Mouse (Mus musculus) activated CD4-positive, CD25-positive, alpha-beta regulatory T cell, adult 4 months (primary cell): Measurements from ENCODE around the gene H2-M10.6. TPM values are rescaled to one million over a fixed set of nuclear protein-coding genes. Genes with fewer than 3 reads are reported as not detected.

Source experiments
- ATAC-seq: one replicate; pipeline ENCODE4 v1.8.0; 2017
- polyA plus RNA-seq, 2 experiments: library from polyadenylated mRNA; unstranded; fragments of 100-300 nt; shearing (Covaris generic); gene quantifications; one replicate each; pipeline ENCODE4 v1.2.1; 2017

Gene H2-M10.6
- polyA plus RNA-seq, 2 experiments from 2014 or later: not detected

DNA sequence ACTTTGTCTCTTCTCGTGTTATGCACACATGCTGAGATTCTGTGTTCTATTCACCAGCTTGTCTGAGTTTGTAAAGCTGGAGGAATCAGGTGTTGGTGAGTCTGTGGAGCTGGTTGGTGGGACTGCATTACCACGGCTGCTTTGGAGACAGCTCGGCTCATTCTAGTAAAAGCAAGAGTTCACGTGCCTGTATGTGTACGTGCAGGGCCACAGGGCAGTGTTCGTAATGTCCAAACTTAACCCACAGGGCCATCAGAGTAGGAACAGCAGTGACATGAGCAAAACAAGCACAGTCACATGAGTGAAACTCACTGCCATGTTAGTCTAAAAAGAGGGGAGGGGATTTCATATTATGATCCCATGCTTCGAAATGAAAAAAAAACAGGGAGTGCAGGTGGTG, 31.7 kb downstream of the H2-M10.6 start:
- no peak for ATAC-seq

DNA sequence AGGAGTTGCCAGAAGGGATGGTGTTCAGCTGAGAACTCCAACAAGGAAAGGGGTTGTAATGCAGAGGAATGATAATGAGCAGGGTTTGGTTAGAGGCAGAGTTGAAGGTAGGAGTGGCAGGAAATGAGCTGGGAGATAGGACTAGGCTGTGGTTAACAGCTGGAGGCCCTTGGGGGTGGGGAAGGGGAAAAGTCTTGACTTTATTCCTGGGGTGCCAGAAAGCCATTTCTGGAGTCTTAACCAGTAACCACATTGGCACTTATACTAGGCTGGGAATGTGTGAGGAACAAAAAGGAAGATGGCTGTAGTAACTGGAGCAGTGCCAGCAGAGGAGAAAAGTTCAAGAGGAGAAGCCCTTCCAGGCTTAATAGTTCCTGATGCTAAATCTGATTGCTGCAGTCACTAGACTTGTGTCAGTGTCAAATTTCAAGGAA, 32.3 kb downstream of the H2-M10.6 start:
- ATAC-seq: peak; percentile 46

DNA sequence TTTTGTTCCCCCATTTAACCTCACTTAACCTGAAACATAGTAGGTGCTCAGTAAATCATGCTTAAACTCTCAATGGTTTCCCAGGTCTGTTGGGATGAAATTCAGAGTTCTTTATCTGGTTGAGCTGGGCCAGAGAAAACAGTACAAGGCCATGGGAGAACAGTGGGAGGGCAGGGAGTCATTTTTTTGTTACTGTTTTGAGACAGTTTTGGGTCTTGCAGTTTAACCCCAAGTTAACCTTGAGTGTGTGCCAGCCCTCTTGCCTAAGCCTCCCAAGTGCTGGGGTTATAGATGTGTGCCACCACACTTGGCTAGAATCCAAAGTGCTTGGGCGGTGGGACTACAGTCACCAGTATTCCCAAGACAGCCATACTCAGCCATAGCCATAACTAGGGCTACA, 32.8 kb downstream of the H2-M10.6 start:
- ATAC-seq: no peak

DNA sequence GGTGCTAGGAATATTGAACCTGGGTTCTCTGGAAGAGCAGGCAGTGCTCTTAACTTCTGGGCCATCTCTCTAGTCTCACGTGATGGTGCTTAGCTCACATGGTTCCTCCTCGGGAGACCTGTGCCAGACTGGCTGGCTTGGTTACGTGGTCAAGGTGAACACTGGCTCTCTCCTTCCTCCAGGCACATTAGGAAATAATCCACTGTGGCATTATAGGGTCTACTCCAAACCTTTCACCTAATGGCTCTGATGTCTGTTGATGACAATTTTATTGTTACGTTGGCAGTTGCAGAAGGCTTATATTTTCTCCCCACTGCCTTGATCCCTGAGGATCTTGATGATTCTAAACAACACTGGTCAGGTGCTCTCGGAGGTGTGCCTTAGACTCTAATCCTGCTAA, 36.9 kb downstream of the H2-M10.6 start:
- ATAC-seq: no peak

DNA sequence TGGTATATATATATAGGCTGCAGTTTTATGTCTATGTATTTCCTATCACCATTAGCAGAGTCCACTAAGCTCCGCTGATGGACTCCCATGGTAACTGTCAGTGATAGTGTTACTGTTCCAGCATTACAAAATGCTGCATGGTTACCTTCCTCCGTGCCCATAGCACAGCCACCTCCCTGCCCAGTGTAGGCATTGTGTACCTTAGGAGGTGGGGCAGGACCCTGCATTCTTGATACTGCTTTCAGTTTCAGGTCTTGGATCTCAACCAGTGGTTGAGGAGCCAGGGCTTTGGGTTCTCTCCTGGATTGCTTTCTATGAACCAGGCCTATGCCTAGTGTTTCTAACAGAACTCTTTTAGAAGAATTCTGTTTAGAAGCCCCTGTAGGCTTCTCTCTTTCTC, 38.0 kb downstream of the H2-M10.6 start:
- ATAC-seq: no peak

DNA sequence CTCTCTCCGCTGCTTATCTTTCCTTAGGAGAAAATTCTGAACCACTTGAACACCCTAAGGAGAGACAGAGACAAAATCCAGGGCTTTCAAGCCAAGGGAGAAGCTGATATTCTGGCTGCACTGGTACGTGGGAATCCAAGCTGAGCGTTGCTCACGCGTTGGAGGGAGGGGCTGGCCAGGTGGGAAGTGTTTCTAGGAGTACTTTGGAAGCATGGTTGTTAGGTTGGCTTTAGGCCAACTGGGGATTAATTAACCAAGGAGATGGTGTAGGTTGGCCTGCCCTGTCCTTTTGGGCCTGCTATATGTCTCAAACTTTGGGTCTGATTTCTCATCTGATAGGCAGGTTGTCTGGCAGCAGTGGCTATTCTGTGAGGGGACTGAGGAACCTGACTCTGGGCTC, 39.2 kb downstream of the H2-M10.6 start:
- ATAC-seq: no peak

DNA sequence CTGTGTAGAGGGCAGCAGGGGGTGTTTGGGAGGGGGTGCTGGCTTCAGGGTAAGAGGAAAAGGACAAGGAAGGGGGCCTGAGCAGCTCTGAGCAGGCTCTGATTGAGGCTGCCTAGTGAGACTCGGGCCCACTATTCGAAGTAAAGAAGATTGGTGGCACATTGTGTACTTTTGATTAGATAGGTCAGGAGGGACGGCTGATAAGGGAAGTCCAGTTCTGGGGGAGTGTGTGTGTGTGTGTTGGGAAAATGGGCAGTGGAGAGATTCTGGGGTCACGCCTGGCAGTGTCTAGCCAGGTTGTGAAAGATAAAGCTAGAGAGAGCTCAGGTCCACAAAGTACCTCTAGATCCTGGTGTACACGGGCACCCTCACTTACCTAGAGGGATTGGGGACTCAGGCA, 39.7 kb downstream of the H2-M10.6 start:
- no peak for ATAC-seq

DNA sequence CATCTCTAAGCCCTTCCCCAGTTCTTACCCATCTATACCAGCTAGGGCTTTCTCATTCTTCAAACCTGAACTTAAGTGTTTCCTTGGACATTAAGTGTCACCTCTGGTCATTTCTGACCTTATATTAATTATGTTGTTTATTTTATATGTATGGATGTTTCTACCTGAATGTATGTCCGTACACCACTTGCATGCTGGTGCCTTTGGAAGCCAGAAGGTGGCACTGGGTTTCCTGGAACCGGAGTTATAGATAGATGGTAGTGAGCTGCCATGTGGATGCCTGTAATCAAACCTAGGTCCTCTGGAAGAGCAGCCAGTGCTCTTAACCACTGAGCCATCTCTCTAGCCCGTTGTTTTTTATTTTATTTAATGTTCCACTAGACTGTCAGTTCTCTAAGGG, 43.5 kb downstream of the H2-M10.6 start:
- no peak for ATAC-seq

DNA sequence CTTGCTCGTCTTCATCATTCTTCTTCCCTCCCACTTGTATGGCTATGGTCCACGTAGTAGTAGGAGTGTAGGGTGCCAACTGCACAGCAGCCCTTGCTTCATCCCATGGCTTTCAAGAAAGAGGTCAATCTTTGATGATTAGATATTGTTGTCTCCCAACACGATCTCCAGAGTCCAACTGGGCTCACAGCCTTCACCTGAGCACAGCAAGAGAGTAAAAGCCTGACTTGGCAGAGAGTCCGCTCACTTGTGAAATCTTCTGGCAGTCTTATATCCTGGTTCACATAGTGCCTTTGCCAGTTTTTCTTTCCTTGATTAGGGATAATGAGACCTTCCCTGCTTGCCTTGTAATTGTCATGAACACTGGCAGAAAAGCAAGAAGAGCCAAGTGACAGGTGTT, 44.3 kb downstream of the H2-M10.6 start:
- ATAC-seq: no peak

DNA sequence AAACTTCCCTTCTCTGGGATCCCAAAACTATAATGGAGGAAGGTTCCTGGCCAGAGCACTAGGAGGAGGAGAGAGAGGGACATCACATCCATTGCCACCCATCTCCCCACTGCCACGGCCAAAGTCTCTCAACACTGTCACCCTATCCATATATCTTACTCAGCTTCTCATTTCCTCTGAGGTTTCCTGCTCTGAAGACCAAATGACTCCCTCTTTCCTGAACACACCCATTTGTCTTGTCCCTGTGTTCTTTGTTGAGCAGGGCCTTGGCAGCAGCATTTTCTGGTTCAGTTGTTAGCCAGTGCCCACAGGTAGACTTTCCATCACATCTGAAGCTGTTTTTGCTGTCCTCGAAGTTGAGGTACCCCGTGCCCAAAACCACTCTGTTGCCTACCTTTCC, 46.2 kb downstream of the H2-M10.6 start:
- ATAC-seq: no peak

DNA sequence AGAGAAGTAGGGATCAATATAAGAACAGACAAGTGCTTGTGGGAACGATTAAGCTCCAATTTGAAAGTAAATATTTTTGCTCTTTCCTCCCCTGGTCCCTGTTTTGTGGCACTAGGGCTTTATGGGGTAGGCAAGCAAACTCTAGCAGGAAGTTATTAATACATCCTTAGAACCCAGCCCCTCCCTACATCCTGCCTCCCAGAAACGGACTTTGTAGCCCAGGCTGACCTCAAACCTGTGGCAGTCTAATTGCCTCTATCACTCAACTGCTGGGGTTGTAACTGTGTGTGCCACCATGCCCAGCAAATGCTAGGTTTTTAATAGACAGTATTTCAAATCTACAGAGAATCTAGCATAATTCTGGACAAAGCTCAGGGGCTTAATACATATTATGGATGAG, 49.7 kb downstream of the H2-M10.6 start:
- ATAC-seq: no peak

Other genes with a start within 250 kb of the H2-M10.6 start
- not detected for gene H2-M9, start 169.5 kb upstream of the H2-M10.6 start, polyA plus RNA-seq
- not detected for gene H2-M1, start 140.0 kb upstream of the H2-M10.6 start, polyA plus RNA-seq
- gene H2-M10.5, start 39.3 kb upstream of the H2-M10.6 start, polyA plus RNA-seq: not detected
- gene Trim26, start 25.0 kb downstream of the H2-M10.6 start, polyA plus RNA-seq: 10 to 100 TPM; 42.4 to 71.8 TPM
- gene Trim15, start 55.0 kb downstream of the H2-M10.6 start, polyA plus RNA-seq: not detected
- under 1 TPM in 1 of 2 experiments, not detected in 1; 0.20 TPM for gene Trim10, start 57.4 kb downstream of the H2-M10.6 start, polyA plus RNA-seq
- not detected for gene Trim40, start 78.0 kb downstream of the H2-M10.6 start, polyA plus RNA-seq
- not detected for gene Trim31, start 85.9 kb downstream of the H2-M10.6 start, polyA plus RNA-seq
- gene Rnf39, start 130.7 kb downstream of the H2-M10.6 start, polyA plus RNA-seq: not detected
- 100 to 1,000 TPM; 190 to 210 TPM for gene Ppp1r11, start 139.6 kb downstream of the H2-M10.6 start, polyA plus RNA-seq
- 10 to 100 TPM; 72.7 to 81.5 TPM for gene Znrd1, start 146.4 kb downstream of the H2-M10.6 start, polyA plus RNA-seq
- 1 to 10 TPM; 4.9 to 5.4 TPM for gene Znrd1as, start 146.4 kb downstream of the H2-M10.6 start, polyA plus RNA-seq
- gene 2410137M14Rik, start 169.1 kb downstream of the H2-M10.6 start, polyA plus RNA-seq: not detected
- gene H2-M5, start 177.4 kb downstream of the H2-M10.6 start, polyA plus RNA-seq: not detected
- not detected for gene Zfp57, start 189.0 kb downstream of the H2-M10.6 start, polyA plus RNA-seq
- gene Mog, start 211.2 kb downstream of the H2-M10.6 start, polyA plus RNA-seq: not detected
- gene Gabbr1, start 233.8 kb downstream of the H2-M10.6 start, polyA plus RNA-seq: 1 to 10 TPM; 5.0 to 6.2 TPM